Mouse (Mus musculus): ENCODE data around the gene Mark1. TPM values are rescaled to one million over a fixed set of nuclear protein-coding genes. Genes with fewer than 3 reads are reported as not detected.

Gene Mark1
- total and polyA plus RNA-seq, 2 experiments from 2014 or later: 14.3 to 78.2 TPM

- Histone ChIP-seq H3K27ac (ENCODE audit: low read depth, low read length) (no peak overlapping the region), H3K36me3 (ENCODE audit: insufficient read depth) (no peaks in the 10 kb centered on the region), H3K4me1 (ENCODE audit: insufficient read depth) (no peaks in the 10 kb centered on the region), H3K4me2 (ENCODE audit: low read depth) (no peak overlapping the region), H3K9ac (no peak overlapping the region), H3K9me3 (ENCODE audit: low read length) (no peaks in the 10 kb centered on the region), H3K4me3 (ENCODE audit: low read depth, low read length) (no peak overlapping the region), H3K27me3 (ENCODE audit: insufficient read depth, low read length) (no peaks in the 10 kb centered on the region)
- WGBS: 76% methylated on average over 5 of the region's 5 CpGs
- no peak for TF ChIP-seq CTCF (IDR thresholded peaks at IDR 0.05; ENCODE audit: low read depth)
- DNase-seq: no peak
- no peak for ATAC-seq
These were observed 63.4 kb downstream of the Mark1 start for GRCm38 (mm10) chr1:184935980-184936379.

DNA sequence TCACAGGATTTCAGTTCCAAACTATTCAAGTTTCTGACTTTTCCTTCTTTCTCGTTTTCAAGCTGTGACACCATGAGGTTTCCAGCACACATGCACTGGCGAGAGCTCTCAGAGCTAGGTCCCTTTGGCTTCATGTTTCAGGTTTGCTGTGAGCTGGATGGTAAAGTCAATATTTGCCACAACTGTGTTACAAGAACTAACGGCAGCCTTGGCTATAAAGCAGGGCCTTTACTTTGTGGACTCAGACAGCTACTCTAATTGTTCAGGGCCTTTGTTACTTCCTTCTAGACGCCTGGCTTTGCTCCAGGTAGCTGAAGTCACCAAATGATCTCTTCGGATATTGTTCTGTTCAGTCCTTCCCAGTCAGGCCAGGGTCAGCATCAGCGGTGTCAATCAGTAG lies 63.9 kb downstream of the Mark1 start:
- H3K4me3 ChIP-seq (ENCODE audit: low read depth, low read length): no peak overlapping the region
- 47% methylated on average over 6 of the region's 6 CpGs for WGBS

DNA sequence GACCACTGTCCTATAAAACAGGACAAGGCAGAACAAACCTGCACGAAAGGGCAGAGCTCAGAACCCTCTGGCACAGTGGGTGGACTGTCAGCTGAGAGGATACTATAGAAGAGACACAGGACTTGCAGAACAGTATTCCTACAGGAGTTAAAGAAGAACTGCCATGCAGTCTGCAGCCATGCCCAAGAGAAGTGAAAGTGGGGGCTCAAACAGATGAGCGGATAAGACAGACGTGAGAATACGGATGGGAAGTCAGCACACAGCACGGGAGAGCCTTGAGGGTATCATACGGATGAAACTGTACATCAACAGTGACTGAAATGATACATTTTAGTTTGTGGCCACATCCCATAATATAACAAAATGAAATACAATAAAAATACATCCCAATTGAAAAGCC lies 68.3 kb downstream of the Mark1 start:
- DNase-seq: no peak
- 89% methylated on average over 6 of the region's 6 CpGs for WGBS
- Histone ChIP-seq H3K9ac (no peak overlapping the region), H3K9me3 (ENCODE audit: low read length) (no peaks in the 10 kb centered on the region), H3K4me3 (ENCODE audit: low read depth, low read length) (no peak overlapping the region), H3K4me1 (ENCODE audit: insufficient read depth) (no peaks in the 10 kb centered on the region), H3K27me3 (ENCODE audit: insufficient read depth, low read length) (no peaks in the 10 kb centered on the region), H3K4me2 (ENCODE audit: low read depth) (no peak overlapping the region), H3K36me3 (ENCODE audit: insufficient read depth) (peaks cover 8% of the 10 kb centered on the region), H3K27ac (ENCODE audit: low read depth, low read length) (no peak overlapping the region)
- TF ChIP-seq CTCF (IDR thresholded peaks at IDR 0.05; ENCODE audit: low read depth): no peak
- ATAC-seq: no peak

More for the DNA sequence above, 63.9 kb downstream of the Mark1 start:
- Histone ChIP-seq H3K27me3 (ENCODE audit: insufficient read depth, low read length) (no peaks in the 10 kb centered on the region), H3K27ac (ENCODE audit: low read depth, low read length) (no peak overlapping the region), H3K9ac (no peak overlapping the region), H3K4me1 (ENCODE audit: insufficient read depth) (no peaks in the 10 kb centered on the region), H3K36me3 (ENCODE audit: insufficient read depth) (no peaks in the 10 kb centered on the region), H3K9me3 (ENCODE audit: low read length) (no peaks in the 10 kb centered on the region), H3K4me2 (ENCODE audit: low read depth) (no peak overlapping the region)
- ATAC-seq: no peak
- no peak for TF ChIP-seq CTCF (IDR thresholded peaks at IDR 0.05; ENCODE audit: low read depth)
- DNase-seq: no peak

DNA sequence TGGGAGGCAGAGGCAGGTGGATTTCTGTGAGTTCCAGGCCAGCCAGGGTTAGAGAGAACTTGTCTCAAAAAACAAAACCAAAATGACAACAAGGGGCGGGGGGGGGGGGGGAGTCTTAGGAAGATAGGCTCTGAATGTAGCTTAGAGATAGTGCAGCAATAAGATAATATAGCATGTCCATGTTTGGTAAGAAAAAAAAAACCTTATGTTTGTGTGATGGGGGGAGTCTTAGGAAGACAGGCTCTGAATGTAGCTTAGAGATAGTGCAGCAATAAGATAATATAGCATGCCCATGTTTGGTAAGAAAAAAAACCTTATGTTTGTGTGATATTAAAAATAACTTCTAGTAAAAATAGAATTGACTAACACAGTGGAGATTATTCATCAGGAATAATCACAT lies 71.0 kb downstream of the Mark1 start:
- H3K27me3 ChIP-seq (ENCODE audit: insufficient read depth, low read length): no peaks in the 10 kb centered on the region
- H3K4me3 ChIP-seq (ENCODE audit: low read depth, low read length): no peak overlapping the region
- DNase-seq (no peak), ATAC-seq (no peak)
- peaks cover 18% of the 10 kb centered on the region for H3K36me3 ChIP-seq (ENCODE audit: insufficient read depth)
- H3K4me1 ChIP-seq (ENCODE audit: insufficient read depth): no peaks in the 10 kb centered on the region
- TF ChIP-seq CTCF (IDR thresholded peaks at IDR 0.05; ENCODE audit: low read depth): no peak
- 87% methylated on average over 1 of the region's 1 CpGs for WGBS
- no peak overlapping the region for H3K9ac ChIP-seq
- no peak overlapping the region for H3K4me2 ChIP-seq (ENCODE audit: low read depth)
- H3K27ac ChIP-seq (ENCODE audit: low read depth, low read length): no peak overlapping the region
- no peaks in the 10 kb centered on the region for H3K9me3 ChIP-seq (ENCODE audit: low read length)

DNA sequence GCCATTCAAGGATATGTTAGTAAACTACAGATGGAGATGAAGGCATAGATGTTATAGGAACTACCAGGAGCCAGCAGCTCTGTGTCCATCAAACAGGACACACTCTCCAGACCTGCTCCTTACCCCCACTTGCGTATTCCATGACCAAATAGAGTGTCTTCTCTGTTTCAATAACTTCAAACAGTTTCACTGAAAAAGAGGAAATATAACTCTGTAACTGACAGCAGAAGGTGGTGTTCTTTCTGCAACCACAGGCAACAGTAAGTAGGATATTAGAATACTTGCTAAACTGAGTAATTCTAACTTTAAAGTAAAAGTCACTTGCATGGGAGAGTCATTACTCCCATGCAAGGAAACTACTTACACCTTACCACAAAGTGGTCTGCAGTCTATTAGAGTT lies 71.5 kb downstream of the Mark1 start:
- TF ChIP-seq CTCF (IDR thresholded peaks at IDR 0.05; ENCODE audit: low read depth): no peak
- Histone ChIP-seq H3K27me3 (ENCODE audit: insufficient read depth, low read length) (no peaks in the 10 kb centered on the region), H3K36me3 (ENCODE audit: insufficient read depth) (peaks cover 23% of the 10 kb centered on the region), H3K9me3 (ENCODE audit: low read length) (no peaks in the 10 kb centered on the region), H3K4me3 (ENCODE audit: low read depth, low read length) (no peak overlapping the region), H3K9ac (no peak overlapping the region), H3K4me1 (ENCODE audit: insufficient read depth) (no peaks in the 10 kb centered on the region), H3K27ac (ENCODE audit: low read depth, low read length) (no peak overlapping the region), H3K4me2 (ENCODE audit: low read depth) (no peak overlapping the region)
- no peak for ATAC-seq
- 98% methylated on average over 1 of the region's 1 CpGs for WGBS
- no peak for DNase-seq

GRCm38 (mm10) chr1:184922824-184923223 lies 76.5 kb downstream of the Mark1 start:
- H3K9ac ChIP-seq: no peak overlapping the region
- WGBS: 60% methylated on average over 13 of the region's 13 CpGs

DNA sequence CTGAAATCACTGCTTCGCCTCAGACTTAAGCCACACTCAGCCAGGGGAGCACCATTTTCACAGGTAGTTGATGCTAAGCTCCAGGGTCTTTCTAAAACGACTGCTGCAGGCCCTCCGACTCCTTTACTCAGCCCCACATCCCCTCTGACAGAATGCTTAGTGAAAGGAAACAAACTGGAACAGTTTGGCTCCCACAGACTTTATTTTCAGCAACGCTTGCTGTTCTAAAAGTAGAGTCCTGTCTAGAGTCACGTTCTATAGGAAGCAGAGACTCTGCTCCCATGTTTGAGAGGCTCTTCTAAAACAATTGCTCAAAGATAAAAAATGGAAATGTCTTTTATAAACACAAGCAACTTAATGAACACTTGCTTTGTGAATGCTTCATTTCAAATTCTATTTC lies 79.3 kb downstream of the Mark1 start:
- Histone ChIP-seq H3K27ac (ENCODE audit: low read depth, low read length) (no peak overlapping the region), H3K4me1 (ENCODE audit: insufficient read depth) (no peaks in the 10 kb centered on the region), H3K9me3 (ENCODE audit: low read length) (no peaks in the 10 kb centered on the region), H3K4me3 (ENCODE audit: low read depth, low read length) (no peak overlapping the region), H3K4me2 (ENCODE audit: low read depth) (no peak overlapping the region), H3K36me3 (ENCODE audit: insufficient read depth) (peaks cover 56% of the 10 kb centered on the region), H3K27me3 (ENCODE audit: insufficient read depth, low read length) (no peaks in the 10 kb centered on the region), H3K9ac (no peak overlapping the region)
- ATAC-seq: no peak
- no peak for DNase-seq
- 65% methylated on average over 5 of the region's 5 CpGs for WGBS
- TF ChIP-seq CTCF (IDR thresholded peaks at IDR 0.05; ENCODE audit: low read depth): no peak

More at GRCm38 (mm10) chr1:184922824-184923223, 76.5 kb downstream of the Mark1 start:
- no peak for TF ChIP-seq CTCF (IDR thresholded peaks at IDR 0.05; ENCODE audit: low read depth)
- Histone ChIP-seq H3K27ac (ENCODE audit: low read depth, low read length) (no peak overlapping the region), H3K36me3 (ENCODE audit: insufficient read depth) (peaks cover 45% of the 10 kb centered on the region), H3K27me3 (ENCODE audit: insufficient read depth, low read length) (no peaks in the 10 kb centered on the region), H3K4me1 (ENCODE audit: insufficient read depth) (no peaks in the 10 kb centered on the region), H3K4me3 (ENCODE audit: low read depth, low read length) (no peak overlapping the region), H3K4me2 (ENCODE audit: low read depth) (no peak overlapping the region), H3K9me3 (ENCODE audit: low read length) (no peaks in the 10 kb centered on the region)
- 0 out of 2 replicates have a peak, but pooled peaks have one; percentile 34 for ATAC-seq
- DNase-seq: no peak
